Mouse (Mus musculus) forebrain, embryonic 15.5 days (tissue): Measurements from ENCODE around the gene Col27a1. TPM values are rescaled to one million over a fixed set of nuclear protein-coding genes. Genes with fewer than 3 reads are reported as not detected.

ENCODE experiments used
- ATAC-seq: fragments of 200-750 bp; cut with Nextera tagmentation; replicated peaks from 2 replicates; pipeline ENCODE4 v1.8.0; 2017; ENCODE audit warnings: mild to moderate bottlenecking, moderate TSS enrichment, moderate library complexity
- H3K27ac ChIP-seq: fragments of 300-500 bp; sonication (generic); replicated peaks from 2 replicates; pipeline ENCODE4 v1.5.1; 2015; ENCODE audit warnings: mild to moderate bottlenecking, inconsistent platforms
- H3K27me3 ChIP-seq: fragments of 300-500 bp; sonication (generic); 2 replicates; pipeline ENCODE4 v1.6.1; 2015; ENCODE audit warnings: inconsistent platforms
- H3K36me3 ChIP-seq: fragments of 300-500 bp; sonication (generic); 2 replicates; pipeline ENCODE4 v1.6.1; 2015; ENCODE audit warnings: mild to moderate bottlenecking, inconsistent platforms
- H3K4me1 ChIP-seq: fragments of 300-500 bp; sonication (generic); 2 replicates; pipeline ENCODE4 v1.6.1; 2015; ENCODE audit warnings: inconsistent platforms
- H3K4me2 ChIP-seq: fragments of 300-500 bp; sonication (generic); replicated peaks from 2 replicates; pipeline ENCODE4 v1.6.1; 2015; ENCODE audit warnings: mild to moderate bottlenecking, inconsistent platforms
- H3K4me3 ChIP-seq: fragments of 300-500 bp; sonication (generic); 2 replicates; pipeline ENCODE4 v1.5.1; 2015; ENCODE audit warnings: mild to moderate bottlenecking, inconsistent platforms
- H3K9ac ChIP-seq: fragments of 300-500 bp; sonication (generic); replicated peaks from 2 replicates; pipeline ENCODE4 v1.6.1; 2015; ENCODE audit warnings: mild to moderate bottlenecking, inconsistent platforms
- H3K9me3 ChIP-seq: fragments of 300-500 bp; sonication (generic); 2 replicates; pipeline ENCODE4 v1.6.1; 2016; ENCODE audit warnings: inconsistent platforms
- WGBS: fragments of 180-500 bp; shearing (Covaris S2); methylation state at CpG from one replicate; pipeline ENCODE4 v1.1.7; 2015; ENCODE audit warnings: mixed read lengths; 5-methylcytosine and 5-hydroxymethylcytosine counted together
- polyA plus RNA-seq: library from polyadenylated mRNA; unstranded; fragments of >200 nt; fragmentation: Nextera tagmentation; extraction: Ambion mirVana; gene quantifications from 2 replicates; pipeline ENCODE4 v1.2.1, GENCODE M21; 2015

Gene Col27a1
- polyA plus RNA-seq = 1.3 and 1.4 TPM in 2 replicates

DNA sequence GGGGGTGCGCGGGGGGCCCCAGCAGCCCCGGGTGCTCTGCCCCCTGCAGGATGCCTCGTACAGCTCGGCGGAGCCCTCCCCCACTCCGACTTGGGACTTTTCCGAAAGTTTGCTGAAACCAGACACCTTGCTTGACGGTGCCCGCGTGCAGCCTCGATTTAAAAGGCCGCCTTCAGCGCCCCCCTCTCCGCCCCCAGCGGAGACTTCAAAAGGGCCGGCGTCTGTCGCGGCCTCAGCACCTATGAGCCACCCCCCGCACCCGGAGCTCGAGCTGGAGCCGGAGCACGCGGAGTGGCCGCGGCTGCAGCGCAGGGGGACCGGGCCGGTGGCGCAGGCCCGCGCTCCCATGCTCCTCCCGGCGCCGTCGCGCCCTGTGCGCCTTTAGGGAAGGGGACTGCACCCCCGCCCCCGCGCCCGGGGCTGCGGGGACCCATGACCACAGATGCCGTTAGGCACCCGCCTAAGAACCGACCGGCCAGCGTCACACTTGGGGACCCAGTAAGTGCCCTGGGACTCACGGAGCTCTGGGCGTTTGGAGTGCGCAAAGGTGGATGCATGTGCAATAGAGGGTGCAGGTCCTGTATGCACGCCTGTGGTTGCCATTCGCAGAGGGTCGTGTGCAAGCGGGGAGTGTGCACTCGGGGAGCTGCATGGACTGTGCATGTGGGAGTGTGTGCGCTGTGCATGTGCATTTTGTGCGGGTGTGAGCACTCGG is at the start of gene Col27a1:
TSS of gene Col27a1 (plus strand) at position 98 of the 715 bp plus-strand sequence.
- WGBS = under 1% methylated on average over 61 of the region's 61 CpGs

GRCm38 (mm10) chr4:63165636-63166035 is 48.2 kb upstream of the Col27a1 start:
- ATAC-seq = no peak
- Histone ChIP-seq H3K4me1 (no peaks in the 10 kb centered on the region), H3K27me3 (no peaks in the 10 kb centered on the region), H3K9ac (no peak overlapping the region), H3K27ac (no peak overlapping the region), H3K4me2 (no peak overlapping the region), H3K9me3 (no peaks in the 10 kb centered on the region), H3K36me3 (no peaks in the 10 kb centered on the region), H3K4me3 (no peak overlapping the region)
- 92% methylated on average over 4 of the region's 4 CpGs for WGBS

More for the DNA sequence above, at the start of gene Col27a1:
- Histone ChIP-seq H3K4me2 (peak within 1 kb of the TSS; percentile 100), H3K9ac (peak within 1 kb of the TSS; percentile 16; the same call in 1 of the 2 replicates), H3K36me3 (no peaks in the 10 kb centered on the region), H3K4me3 (peak within 1 kb of the TSS; percentile 62), H3K4me1 (peaks cover 31% of the 10 kb centered on the region), H3K9me3 (no peaks in the 10 kb centered on the region), H3K27me3 (peaks cover 46% of the 10 kb centered on the region), H3K27ac (no peak within 1 kb of the TSS)
- peak; percentile 34 for ATAC-seq

- Histone ChIP-seq H3K36me3 (no peaks in the 10 kb centered on the region), H3K9me3 (no peaks in the 10 kb centered on the region), H3K4me1 (no peaks in the 10 kb centered on the region), H3K4me2 (no peak overlapping the region), H3K4me3 (no peak overlapping the region), H3K9ac (no peak overlapping the region), H3K27ac (no peak overlapping the region), H3K27me3 (no peaks in the 10 kb centered on the region; the same call in 1 of the 2 replicates)
- ATAC-seq = no peak
- 88% methylated on average over 5 of the region's 5 CpGs for WGBS
These were observed 47.5 kb upstream of the Col27a1 start for GRCm38 (mm10) chr4:63166323-63166722.

- Histone ChIP-seq H3K4me1 (no peaks in the 10 kb centered on the region), H3K36me3 (no peaks in the 10 kb centered on the region), H3K4me3 (no peak overlapping the region), H3K9ac (no peak overlapping the region), H3K27me3 (no peaks in the 10 kb centered on the region; the same call in 1 of the 2 replicates), H3K9me3 (no peaks in the 10 kb centered on the region), H3K27ac (no peak overlapping the region), H3K4me2 (no peak overlapping the region)
- 85% methylated on average over 4 of the region's 4 CpGs for WGBS
- ATAC-seq = no peak
These were observed 43.7 kb upstream of the Col27a1 start for GRCm38 (mm10) chr4:63170061-63170460.

DNA sequence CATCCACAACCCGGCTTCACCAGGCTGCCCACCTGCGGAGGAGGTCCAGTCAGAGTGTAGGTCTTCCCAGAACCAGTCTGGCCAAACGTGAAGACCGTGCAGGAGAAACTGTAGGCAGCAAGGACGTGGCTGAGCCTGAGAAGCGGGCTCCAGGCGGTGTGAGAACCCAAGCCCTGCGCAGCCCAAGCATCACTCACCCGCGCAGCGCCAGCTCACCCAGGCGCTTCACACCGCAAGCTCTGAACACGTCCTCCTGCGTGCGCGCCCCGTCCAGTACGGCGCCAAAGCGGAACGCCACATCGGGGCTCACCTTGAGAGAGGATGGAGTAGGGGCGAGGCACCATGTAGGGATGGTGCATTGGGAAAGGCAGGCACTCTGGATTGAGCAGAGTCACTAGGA is 42.7 kb upstream of the Col27a1 start:
- Histone ChIP-seq H3K4me2 (no peak overlapping the region), H3K4me3 (no peak overlapping the region)

GRCm38 (mm10) chr4:63171969-63172685 is 41.7 kb upstream of the Col27a1 start, which contains the start of gene Kif12:
Gene Kif12 (minus strand): TSS chr4:63172131.
- WGBS = 81% methylated on average over 4 of the region's 4 CpGs
- H3K36me3 ChIP-seq = no peaks in the 10 kb centered on the region
- H3K4me2 ChIP-seq = no peak within 1 kb of the TSS
- H3K9me3 ChIP-seq = no peaks in the 10 kb centered on the region
- H3K27ac ChIP-seq = no peak within 1 kb of the TSS
- no peaks in the 10 kb centered on the region; the same call in 1 of the 2 replicates for H3K27me3 ChIP-seq
- H3K9ac ChIP-seq = no peak within 1 kb of the TSS
- no peaks in the 10 kb centered on the region for H3K4me1 ChIP-seq
- ATAC-seq = no peak
- H3K4me3 ChIP-seq = no peak within 1 kb of the TSS

More for the DNA sequence above, 42.7 kb upstream of the Col27a1 start:
- H3K27ac ChIP-seq = no peak overlapping the region
- no peak overlapping the region for H3K9ac ChIP-seq
- ATAC-seq = no peak
- no peaks in the 10 kb centered on the region; the same call in 1 of the 2 replicates for H3K27me3 ChIP-seq
- H3K4me1 ChIP-seq = no peaks in the 10 kb centered on the region
- no peaks in the 10 kb centered on the region for H3K36me3 ChIP-seq
- no peaks in the 10 kb centered on the region for H3K9me3 ChIP-seq
- 52% methylated on average over 24 of the region's 24 CpGs for WGBS

DNA sequence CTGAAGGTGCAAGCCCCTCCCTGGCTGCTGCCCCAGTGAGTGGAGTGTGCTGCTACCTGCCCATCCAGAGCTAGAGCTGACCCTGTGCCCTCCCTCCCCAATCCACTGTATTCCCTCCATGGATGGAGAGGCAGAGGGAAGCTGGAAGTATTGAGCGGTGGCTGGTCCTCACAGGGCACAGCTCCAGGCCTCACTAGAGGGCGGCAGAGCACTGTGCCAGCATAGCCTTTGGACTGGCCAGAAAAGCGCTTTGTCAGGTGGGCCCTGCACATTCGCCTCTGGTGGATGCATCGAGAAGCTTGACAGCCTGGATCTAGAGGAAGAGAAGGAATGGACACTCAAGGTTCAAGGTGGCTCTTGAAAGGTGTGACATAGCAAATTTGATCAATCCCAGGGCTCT is 32.2 kb upstream of the Col27a1 start:
- peak; percentile 83 for ATAC-seq
- 6% methylated on average over 5 of the region's 5 CpGs for WGBS

DNA sequence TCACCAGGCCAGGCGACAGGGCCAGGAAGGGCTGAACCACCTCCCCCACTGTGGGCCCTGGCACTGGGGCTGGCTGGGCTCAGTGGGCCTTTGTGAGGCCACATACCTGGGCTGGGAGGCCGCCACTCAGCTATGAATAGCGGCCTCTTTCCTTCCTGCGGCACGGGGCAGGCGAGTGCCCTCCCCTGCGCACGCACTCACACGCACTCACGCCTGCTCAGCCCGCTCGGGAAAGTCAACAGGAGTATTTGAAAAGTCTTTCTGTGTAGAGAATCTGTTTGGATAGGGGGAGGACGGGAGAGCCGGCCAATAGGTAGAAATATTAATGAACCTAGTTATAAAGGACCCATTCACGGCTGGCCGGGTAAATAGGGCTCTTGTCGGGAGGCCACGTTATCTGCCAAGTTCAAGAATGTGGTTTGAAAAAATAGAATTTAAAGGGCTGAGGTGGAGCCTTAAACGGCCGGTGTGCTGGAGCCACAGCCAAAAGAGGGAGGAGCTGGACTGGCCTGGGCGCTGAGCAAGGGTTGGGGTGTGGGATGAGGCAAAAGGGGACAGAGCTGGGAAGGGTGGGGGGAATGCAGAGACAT is 27.4 kb upstream of the Col27a1 start:
- Histone ChIP-seq H3K27ac (no peak overlapping the region), H3K4me1 (peaks cover 3% of the 10 kb centered on the region; the same call in 1 of the 2 replicates), H3K4me3 (no peak overlapping the region), H3K27me3 (no peaks in the 10 kb centered on the region), H3K9ac (no peak overlapping the region), H3K36me3 (no peaks in the 10 kb centered on the region), H3K4me2 (no peak overlapping the region), H3K9me3 (no peaks in the 10 kb centered on the region)
- peak; percentile 55 for ATAC-seq
- 17% methylated on average over 21 of the region's 21 CpGs for WGBS

More for the DNA sequence above, 32.2 kb upstream of the Col27a1 start:
- H3K27ac ChIP-seq = no peak overlapping the region
- H3K9me3 ChIP-seq = no peaks in the 10 kb centered on the region
- no peak overlapping the region for H3K4me3 ChIP-seq
- no peaks in the 10 kb centered on the region for H3K36me3 ChIP-seq
- H3K9ac ChIP-seq = no peak overlapping the region
- no peak overlapping the region for H3K4me2 ChIP-seq
- H3K27me3 ChIP-seq = no peaks in the 10 kb centered on the region
- H3K4me1 ChIP-seq = peaks cover under 1% of the 10 kb centered on the region; the same call in 1 of the 2 replicates

- Histone ChIP-seq H3K27ac (no peak overlapping the region), H3K4me1 (peaks cover 2% of the 10 kb centered on the region; the same call in 1 of the 2 replicates), H3K27me3 (no peaks in the 10 kb centered on the region), H3K4me3 (no peak overlapping the region), H3K36me3 (no peaks in the 10 kb centered on the region), H3K4me2 (no peak overlapping the region), H3K9ac (no peak overlapping the region), H3K9me3 (no peaks in the 10 kb centered on the region)
- ATAC-seq = no peak
- 78% methylated on average over 5 of the region's 5 CpGs for WGBS
These were observed 22.2 kb upstream of the Col27a1 start for GRCm38 (mm10) chr4:63191641-63192040.

DNA sequence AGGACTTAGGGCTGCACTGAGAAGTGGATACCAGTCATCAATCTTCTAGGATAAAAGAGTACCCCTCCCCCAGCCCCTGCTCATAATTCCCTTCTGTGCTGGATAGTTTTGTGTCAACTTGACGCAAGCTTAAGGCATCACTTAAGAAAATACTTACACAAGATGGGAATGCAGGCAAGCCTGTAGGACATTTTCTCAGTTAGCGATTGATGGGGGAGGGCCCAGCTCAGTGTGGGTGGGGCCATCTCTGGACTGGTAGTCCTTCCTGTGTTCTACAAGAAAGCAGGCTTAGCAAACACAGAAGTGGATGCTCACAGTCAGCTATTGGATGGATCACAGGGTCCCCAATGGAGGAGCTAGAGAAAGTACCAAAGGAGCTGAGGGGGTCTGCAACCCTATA is 19.4 kb upstream of the Col27a1 start:
- Histone ChIP-seq H3K4me2 (no peak overlapping the region), H3K36me3 (no peaks in the 10 kb centered on the region), H3K4me1 (no peaks in the 10 kb centered on the region), H3K9me3 (no peaks in the 10 kb centered on the region), H3K9ac (no peak overlapping the region), H3K27ac (no peak overlapping the region), H3K4me3 (no peak overlapping the region), H3K27me3 (no peaks in the 10 kb centered on the region)
- 88% methylated on average over 2 of the region's 2 CpGs for WGBS
- ATAC-seq = no peak

GRCm38 (mm10) chr4:63199366-63199765 is 14.4 kb upstream of the Col27a1 start:
- 88% methylated on average over 5 of the region's 5 CpGs for WGBS
- Histone ChIP-seq H3K9me3 (no peaks in the 10 kb centered on the region), H3K4me1 (no peaks in the 10 kb centered on the region), H3K27ac (no peak overlapping the region), H3K36me3 (no peaks in the 10 kb centered on the region), H3K4me2 (no peak overlapping the region), H3K27me3 (no peaks in the 10 kb centered on the region), H3K4me3 (no peak overlapping the region), H3K9ac (no peak overlapping the region)
- no peak for ATAC-seq

GRCm38 (mm10) chr4:63203874-63204273 is 9.9 kb upstream of the Col27a1 start:
- no peak overlapping the region for H3K4me2 ChIP-seq
- no peak for ATAC-seq
- H3K27ac ChIP-seq = no peak overlapping the region
- no peaks in the 10 kb centered on the region for H3K36me3 ChIP-seq
- H3K9me3 ChIP-seq = no peaks in the 10 kb centered on the region
- no peak overlapping the region for H3K9ac ChIP-seq
- WGBS = 92% methylated on average over 7 of the region's 7 CpGs
- H3K27me3 ChIP-seq = no peaks in the 10 kb centered on the region
- no peak overlapping the region for H3K4me3 ChIP-seq
- H3K4me1 ChIP-seq = no peaks in the 10 kb centered on the region
